Mouse (Mus musculus) retina, postnatal 1 day (tissue): Measurements from ENCODE around the gene Slit2.

Experiments
- DNase-seq: peaks from one replicate; pipeline ENCODE4 v3.0.0-alpha.2; 2012

Slit2 gene

GRCm38 (mm10) chr5:48058612-48059011, 75.7 kb downstream of the Slit2 start:
- peak; percentile 81 for DNase-seq

- DNase-seq, result peak; percentile 43
Observed at GRCm38 (mm10) chr5:48060715-48061114, 77.8 kb downstream of the Slit2 start.

- DNase-seq, result peak; percentile 14
Observed at GRCm38 (mm10) chr5:48078730-48079129, 95.8 kb downstream of the Slit2 start.

GRCm38 (mm10) chr5:48081223-48081881, 98.4 kb downstream of the Slit2 start:
- peak; percentile 35 for DNase-seq

- DNase-seq, result peak; percentile 21
Observed at GRCm38 (mm10) chr5:48113400-48113799, 130.5 kb downstream of the Slit2 start.

- DNase-seq, result no peak
Observed at GRCm38 (mm10) chr5:48114969-48115537, 132.1 kb downstream of the Slit2 start.

- no peak for DNase-seq
Observed at GRCm38 (mm10) chr5:48122651-48123050, 139.7 kb downstream of the Slit2 start.

GRCm38 (mm10) chr5:48125770-48126423, 143.0 kb downstream of the Slit2 start:
- DNase-seq, result peak; percentile 58

- DNase-seq, result no peak
Observed at GRCm38 (mm10) chr5:48129981-48130380, 147.0 kb downstream of the Slit2 start.

GRCm38 (mm10) chr5:48136571-48136970, 153.6 kb downstream of the Slit2 start:
- peak; percentile 53 for DNase-seq

GRCm38 (mm10) chr5:48138849-48139487, 156.0 kb downstream of the Slit2 start:
- peak; percentile 61 for DNase-seq

GRCm38 (mm10) chr5:48139488-48139862, 156.5 kb downstream of the Slit2 start:
- DNase-seq, result peak; percentile 34

- no peak for DNase-seq
Observed at GRCm38 (mm10) chr5:48146082-48146481, 163.1 kb downstream of the Slit2 start.

GRCm38 (mm10) chr5:48160829-48161228, 177.9 kb downstream of the Slit2 start:
- no peak for DNase-seq

- DNase-seq, result peak; percentile 5
Observed at GRCm38 (mm10) chr5:48181646-48182302, 198.8 kb downstream of the Slit2 start.

GRCm38 (mm10) chr5:48184358-48184757, 201.4 kb downstream of the Slit2 start:
- DNase-seq, result no peak

GRCm38 (mm10) chr5:48187819-48188218, 204.9 kb downstream of the Slit2 start:
- DNase-seq, result no peak

- no peak for DNase-seq
Observed at GRCm38 (mm10) chr5:48199380-48199779, 216.4 kb downstream of the Slit2 start.

GRCm38 (mm10) chr5:48215248-48215647, 232.3 kb downstream of the Slit2 start:
- DNase-seq, result peak; percentile 6

GRCm38 (mm10) chr5:48219624-48220155, 236.8 kb downstream of the Slit2 start:
- no peak for DNase-seq

GRCm38 (mm10) chr5:48225500-48225899, 242.6 kb downstream of the Slit2 start:
- no peak for DNase-seq

- no peak for DNase-seq
Observed at GRCm38 (mm10) chr5:48230430-48231080, 247.6 kb downstream of the Slit2 start.
